Mouse (Mus musculus) B cell, adult 2 months (primary cell): ENCODE results near the gene Susd3.

ENCODE experiments used
- DNase-seq, 2 experiments: peaks; one replicate each; pipeline ENCODE4 v3.0.0; 2022

The Susd3 gene

DNA sequence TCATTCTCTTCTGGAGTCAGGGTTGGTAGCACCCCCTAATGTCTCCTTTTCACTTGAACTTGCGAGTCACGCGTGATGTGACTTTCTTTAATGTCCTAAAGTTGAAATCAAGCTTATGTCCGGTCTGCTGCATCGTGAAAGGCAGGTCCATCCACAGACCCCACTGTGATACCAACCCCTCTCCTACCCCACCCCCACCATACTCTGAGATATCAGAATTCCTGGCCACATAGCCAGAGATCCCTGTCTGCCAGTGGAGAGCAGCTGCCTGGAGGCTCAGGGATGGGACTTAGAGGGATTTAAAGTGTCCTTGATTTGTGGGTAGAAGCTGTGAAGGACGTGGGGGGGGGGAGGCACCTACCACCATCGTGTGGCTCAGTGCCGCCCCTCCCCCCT is at the start of gene Susd3:
Gene Susd3 (minus strand): TSS at position 240 of the 396 bp plus-strand sequence.
- no peak for DNase-seq

DNA sequence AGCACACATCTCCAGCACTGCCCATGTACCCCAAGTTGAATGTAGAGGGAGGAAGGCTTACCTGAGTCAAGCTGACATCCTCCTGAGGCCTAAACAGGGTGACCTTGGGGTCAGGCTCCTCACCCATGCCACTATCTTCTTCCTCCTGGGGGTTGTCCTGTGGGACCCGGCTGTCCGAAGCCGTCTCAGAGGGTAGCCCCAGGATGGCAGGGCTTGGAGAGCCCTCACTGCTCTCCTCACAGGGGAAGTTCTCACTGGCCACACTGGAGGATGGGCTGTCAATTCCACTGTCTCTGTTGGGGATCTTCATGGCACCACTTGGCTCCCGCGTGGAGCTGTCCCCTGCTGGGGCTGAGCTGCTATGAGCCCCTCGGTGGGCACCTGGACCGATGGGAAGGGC is 47.8 kb upstream of the Susd3 start:
- DNase-seq: no peak

DNA sequence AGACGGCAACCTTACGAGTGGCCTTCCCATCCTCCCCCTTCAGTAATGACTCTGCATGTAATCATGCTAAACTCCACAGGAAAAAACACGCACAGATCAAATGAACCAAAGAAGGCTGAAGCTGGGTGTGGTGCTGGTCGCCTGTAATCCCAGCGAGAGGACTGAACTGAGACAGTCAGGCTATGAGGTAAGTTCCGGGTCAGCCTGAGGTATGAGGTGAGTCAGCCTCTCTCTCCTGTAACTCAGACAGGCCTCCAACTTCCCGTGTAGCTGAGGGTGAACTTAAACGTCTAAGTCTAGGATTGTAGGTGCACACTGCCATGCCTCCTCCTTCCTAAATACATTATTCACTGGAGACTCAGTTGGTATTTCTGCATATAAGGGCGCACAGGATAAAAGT is 45.6 kb upstream of the Susd3 start:
- DNase-seq: no peak

DNA sequence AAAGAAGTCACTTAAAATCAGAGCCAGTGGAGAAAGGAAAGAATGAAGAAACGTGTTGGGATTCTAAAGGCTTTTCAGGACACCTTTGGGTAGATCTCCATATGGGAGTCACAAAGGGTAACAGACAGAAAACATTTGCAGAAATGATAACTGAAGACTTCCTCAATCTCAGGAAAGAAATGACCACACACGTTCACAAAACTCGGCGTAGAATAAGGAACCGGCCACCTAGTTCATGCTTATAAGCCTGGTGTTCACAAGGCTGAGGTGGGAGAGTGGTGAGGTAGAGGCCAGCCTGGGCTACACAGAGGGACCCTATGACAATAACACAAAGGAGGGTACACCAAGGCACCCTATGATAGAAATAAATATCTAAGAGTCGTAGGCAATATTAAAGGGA is 43.4 kb upstream of the Susd3 start:
- no peak for DNase-seq

DNA sequence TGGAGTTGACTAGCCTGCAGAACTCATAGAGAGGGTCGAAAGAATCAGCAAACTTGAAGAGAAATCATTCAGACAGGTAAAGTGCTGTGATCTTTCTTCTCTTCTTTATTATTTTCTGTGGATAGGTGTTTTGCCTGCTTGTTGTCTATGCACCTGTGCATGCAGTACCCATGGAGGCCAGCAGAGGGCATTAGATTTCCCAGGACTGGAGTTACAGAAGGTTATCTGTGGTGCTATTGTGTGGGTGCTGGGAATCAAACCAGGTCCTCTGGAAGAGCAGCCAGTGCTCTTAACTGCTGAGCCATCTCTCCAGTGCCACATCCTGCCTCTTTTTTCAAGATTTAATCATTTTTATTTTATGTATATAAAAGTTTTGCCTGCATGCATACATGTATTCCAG is 42.9 kb upstream of the Susd3 start:
- DNase-seq: peak; percentile 81 to 84

DNA sequence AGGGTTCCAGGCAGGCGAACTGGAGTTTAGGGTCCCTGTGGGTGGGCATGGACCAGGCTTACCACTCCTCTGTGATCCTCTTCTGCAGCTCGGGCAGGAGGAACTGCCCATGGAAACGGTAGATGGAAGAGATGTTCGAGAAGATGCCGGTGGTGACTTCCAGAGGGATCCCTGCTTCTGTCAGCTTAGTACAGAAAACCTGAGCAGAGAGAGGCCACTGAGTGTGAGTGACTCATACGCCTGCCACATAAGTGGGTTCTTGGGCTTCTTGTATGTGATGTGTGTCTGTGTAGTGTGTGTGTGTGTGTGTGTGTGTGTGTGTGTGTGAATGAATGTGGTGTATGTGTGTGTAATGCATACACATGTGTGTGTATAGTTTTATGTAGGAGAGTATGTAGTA is 38.7 kb upstream of the Susd3 start:
- no peak for DNase-seq

DNA sequence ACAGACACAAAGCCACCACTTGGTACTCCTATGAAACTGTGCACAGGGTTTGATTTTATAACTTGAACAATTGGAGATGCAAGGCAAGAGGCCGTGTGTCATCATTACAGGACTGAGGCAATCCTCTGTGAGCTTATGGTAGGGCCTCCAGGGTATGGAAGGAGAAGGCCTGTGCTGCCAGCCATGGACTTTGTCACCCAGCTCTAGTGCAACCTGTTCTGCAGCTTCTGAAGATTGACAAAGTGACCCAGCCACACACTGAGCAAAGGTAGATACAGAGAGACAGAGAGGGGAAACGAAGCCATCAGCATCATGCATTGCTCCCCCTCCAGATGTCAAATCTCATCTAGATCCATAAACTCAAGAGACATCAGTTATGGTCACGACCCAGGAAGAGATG is 38.2 kb upstream of the Susd3 start:
- DNase-seq: no peak

DNA sequence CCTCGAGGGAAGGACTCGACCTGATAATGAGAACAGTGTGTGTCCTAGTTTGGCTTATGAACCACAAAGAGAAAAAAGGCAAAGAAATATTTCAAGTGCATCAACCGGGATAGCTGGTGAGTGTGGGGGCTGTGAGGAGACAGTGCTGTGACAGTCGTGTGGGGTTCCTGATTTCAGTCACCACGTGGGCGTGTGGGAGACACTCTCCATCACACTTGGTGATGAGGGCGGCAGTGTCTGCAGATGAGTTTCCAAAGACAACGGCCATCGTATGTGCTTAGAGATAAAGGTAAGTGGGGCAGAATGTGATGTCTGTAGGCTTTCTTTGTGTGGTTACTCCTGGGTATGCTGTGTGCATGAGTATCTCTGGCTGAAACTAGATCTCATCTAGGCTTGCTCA is 35.2 kb upstream of the Susd3 start:
- no peak for DNase-seq

DNA sequence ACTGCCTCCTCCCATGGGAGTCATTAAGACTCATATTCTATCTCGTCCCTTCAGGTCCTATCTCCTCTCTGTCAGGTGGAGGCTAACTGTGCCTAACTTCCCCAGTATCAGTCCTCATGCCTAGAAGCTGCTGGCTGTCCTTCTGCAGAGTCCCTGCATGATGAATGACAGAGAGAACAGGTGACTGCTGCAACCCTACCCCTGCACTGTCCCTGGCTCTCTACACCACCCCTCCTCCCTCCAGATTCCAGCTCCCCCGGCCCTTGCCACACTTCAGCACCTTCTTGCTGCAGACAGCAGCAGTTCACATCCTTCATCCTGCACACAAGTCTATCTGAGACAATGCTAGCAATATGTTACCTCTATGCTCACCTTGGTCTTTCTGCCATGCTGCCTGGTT is 33.7 kb upstream of the Susd3 start:
- no peak for DNase-seq

DNA sequence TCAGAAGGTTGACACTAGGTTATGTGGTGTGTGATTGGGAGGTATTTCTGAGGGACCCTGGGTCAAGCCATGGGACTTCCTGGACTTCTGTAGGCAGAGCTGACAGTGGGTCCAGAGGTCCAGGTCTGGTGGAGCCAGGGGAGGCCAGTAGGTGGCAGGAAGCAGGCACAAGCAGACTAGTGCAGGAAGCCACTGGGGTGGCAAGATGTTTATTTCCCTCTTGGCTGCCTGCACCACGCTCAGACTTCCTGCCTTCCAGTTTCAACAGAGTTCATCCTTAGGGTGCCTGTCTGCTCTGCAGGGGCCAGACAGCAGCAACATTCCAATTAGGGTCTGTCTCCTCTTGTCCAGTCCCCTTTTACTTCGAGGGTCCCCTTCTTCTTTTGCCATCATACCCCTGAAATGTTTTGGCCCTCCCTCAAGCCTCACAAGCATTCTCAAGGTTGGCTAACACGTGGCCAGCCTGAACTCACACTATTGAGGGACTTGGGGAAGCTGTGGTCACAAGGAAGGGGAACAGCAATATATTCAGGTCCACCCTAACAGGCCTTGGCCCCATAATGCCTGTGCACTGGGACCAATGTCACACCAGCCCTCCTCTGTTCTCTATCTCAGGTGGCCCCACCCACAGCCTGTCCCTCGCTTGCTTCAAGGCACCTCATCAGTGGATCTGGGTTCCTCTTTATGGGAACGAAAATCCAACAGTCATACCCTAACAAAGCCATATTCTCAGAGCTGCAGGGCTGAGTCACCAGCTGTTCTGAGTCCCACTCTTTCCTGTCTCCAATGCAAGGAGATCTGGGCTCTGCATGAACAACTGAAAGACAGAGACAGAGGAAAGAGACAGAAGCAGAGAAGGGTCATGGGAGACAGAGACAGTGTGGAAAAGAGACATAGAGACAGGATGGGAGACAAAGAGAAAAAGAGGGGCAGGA is 23.6 kb upstream of the Susd3 start:
- peak; percentile 44 to 53 for DNase-seq

DNA sequence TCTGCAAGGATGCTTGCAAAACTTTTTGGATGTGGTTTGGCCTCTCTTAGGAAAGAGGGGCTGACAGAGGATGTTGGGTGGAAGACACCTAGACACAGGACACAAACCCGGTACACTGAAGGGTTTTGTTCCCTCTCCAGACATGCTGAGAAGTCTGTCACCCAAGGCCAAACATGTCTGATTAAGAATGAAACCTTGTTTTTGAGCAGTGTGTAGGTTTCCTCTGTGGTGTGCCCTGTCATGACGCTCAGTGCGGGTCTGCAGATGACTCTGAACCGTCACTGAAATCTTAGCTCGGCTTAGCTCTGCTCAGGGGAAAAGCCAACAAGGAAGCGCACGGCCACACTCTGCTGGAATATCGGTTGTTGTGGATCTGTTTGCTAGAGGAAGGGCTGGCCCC is 22.0 kb upstream of the Susd3 start:
- no peak for DNase-seq

DNA sequence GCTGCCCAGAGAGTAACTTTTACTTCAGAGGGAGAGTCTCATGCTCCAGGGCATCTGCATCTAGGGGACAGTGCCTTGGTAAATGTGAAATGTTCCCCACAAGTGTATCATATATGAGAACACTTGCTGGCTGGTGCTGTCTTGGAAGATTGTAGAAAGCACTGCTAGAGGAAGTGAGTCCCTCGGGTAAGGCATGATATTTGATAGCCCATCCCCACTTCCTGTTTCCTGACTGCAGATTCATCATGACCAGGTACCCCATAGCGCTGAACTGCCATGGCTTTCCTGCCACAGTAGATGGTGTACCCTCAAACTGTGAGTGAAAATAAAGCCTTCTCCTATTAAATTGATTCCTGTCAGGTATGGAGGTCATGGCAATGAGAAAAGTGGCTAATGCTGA is 19.1 kb upstream of the Susd3 start:
- DNase-seq: peak in 1 of 2 experiments; percentile 37

DNA sequence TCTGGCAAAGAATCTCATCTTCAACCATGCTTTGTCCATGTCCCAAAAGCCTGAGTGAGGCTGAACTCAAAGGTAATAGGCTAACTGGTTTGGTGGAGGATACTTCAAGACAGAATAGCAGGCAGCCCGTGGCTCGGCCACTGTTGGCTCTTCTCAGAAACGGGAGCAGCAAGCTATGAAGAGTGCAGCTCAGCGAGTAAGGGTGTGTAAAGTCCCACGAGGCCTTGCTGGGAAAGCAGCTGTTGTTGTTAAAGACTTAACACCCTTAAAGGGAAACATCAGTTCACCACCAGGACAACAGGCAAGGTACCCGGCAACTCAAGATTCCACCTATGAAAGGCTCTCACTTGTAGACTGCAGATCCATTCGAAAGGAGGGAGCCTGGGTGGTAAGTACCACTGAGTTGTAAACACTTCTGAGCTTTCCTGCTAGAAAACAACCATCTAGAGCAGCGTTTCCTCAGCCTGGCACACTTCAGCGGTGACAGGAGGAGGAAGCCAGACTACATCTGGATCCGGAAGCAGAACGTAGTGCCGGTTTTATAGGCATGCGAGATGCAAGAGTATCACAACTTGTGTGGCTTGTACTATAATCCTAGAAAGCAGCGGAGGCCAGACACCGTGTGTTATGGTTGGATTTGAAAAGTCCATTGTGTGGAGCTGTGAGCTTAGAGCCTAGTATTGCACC is 11.7 kb upstream of the Susd3 start:
- DNase-seq: peak in 1 of 2 experiments; percentile 39

DNA sequence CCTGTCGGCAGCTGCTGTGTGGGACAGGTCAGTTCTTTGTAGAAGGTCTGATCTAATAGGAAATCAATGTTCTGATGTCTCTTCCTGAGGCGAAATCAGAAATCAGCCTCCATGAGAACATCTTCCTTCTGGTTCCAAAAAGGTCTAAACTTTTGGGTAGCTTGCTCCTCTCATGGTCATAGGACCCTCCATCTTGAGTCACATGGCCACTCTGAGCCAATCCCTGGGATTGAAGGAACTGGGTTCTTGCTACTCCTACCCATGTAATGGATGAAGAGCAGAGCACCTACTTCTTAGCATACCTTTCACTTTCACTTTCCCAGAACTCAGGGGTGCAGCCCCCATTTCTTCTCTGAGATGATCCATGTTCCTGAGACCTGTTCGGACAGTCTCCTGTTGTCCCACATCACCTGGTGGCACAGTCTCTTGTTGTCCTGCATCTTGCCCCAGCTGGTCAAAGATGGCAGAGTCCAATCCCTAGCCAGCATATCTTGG is 9.4 kb upstream of the Susd3 start:
- no peak for DNase-seq

DNA sequence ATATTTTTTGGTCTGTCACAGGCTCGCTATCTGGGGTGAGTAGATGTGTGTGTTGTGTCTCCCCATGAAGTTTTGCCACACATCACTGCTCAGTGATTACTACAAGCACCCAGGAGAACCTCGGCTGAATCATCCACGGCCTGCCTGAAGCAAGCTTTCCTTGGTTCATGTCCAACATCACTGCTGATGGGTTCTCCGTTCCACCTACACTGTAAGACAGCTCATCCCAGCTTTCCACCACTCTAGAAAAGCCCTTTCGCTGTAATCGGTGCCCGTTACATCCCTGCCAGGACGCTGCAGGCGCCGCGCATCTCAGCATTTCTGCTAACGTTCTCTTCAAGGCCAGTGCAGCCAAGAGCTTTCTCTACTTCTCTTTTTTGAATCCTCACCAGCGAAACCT is 4.2 kb upstream of the Susd3 start:
- peak; percentile 42 to 46 for DNase-seq

DNA sequence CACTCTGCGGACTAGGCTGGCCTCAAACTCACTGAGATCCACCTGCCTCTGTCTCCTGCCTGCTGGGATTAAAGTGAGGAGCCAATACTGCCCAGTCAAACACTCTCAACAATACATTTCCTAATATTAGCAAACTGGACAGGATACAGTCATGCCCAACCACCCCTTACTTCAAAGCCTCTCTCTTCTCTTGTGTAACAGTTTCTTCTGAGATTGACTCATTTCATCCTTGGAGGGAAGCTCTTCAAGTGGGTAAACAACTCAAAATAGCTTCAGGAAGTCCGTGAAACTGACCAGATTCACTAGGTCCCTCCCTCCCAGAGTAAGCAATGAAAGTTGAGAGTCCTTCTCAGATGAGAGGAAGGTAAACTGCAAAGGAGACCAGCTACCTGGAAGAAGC is 3.6 kb upstream of the Susd3 start:
- DNase-seq: peak; percentile 32 to 37

DNA sequence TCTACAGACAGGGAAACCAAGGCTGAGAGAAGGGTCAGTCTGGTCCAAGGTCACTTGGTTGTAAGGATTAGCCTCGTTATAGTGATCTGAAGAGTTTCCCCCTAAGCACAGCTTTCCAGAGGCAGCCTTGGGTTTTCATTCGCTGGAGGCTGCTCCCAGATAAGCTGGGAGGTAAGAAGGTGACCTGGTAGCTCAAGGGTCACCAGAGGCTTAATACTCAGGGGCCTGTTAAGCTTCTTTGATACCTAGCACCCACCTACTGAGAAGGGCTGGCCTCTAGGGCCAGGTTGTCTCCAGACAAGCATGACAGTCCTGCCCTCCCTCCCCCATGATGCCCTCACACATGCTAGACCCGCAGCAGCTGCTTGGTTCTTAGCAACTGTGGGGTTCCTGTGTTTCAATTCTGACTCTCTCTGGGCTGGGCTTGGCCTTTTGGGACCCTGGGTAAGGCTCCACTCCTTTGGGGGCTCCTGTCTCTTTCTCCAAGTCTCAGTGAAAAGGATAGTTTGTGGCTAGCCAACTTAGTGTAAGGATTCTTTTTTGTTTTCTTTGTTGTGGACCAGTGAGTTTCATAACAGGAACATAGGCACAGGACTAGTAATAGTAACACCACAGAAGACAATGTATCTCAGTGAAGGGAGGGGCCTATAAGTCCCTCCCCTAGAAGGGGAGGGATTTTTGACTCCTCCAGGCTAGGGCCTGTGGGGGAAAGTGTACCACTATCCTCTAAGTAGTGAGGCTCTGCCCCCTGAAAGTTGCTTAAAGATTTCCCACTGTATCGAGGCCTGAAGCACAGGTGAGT is 2.4 kb upstream of the Susd3 start:
- DNase-seq: peak; percentile 76 to 77

DNA sequence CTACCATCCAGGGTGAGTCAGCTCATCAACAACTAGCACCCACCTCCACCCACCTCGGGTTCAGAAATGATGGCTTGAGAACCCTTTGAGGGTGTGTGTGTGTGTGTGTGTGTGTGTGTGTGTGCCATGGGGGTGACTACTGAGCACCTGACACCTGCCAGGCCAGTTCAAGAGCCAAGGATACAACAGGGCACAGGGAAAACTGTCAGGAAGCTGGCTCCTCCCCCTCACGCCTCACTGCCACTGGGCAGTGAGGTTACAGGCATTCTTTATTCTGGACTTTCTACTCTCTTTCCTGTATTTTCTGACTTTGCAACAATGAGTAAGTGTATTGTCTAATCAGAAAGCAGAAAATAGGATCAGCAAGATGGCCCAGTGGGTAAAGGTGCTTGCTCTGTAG is 1.1 kb upstream of the Susd3 start:
- DNase-seq: peak in 1 of 2 experiments; percentile 39

DNA sequence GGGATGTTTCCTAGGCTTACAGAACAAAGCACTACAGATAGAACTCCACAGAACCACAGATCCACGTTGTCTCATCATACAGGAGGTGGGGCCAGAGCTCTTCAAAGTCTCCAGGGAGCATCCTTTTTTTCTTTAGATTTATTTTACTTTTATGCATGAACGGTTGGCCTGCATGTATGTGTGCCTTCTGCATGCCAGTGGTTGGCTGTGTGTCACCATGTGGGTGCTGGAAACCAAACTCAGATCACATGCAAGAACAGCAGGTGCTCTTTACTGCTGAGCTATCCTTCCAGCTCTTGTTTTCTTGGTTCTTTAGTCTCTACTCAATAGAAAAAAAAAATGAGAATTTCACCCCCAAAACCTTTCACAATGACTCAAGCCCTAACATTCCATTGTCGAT is 417 bp upstream of the Susd3 start:
- peak; percentile 46 to 49 for DNase-seq

DNA sequence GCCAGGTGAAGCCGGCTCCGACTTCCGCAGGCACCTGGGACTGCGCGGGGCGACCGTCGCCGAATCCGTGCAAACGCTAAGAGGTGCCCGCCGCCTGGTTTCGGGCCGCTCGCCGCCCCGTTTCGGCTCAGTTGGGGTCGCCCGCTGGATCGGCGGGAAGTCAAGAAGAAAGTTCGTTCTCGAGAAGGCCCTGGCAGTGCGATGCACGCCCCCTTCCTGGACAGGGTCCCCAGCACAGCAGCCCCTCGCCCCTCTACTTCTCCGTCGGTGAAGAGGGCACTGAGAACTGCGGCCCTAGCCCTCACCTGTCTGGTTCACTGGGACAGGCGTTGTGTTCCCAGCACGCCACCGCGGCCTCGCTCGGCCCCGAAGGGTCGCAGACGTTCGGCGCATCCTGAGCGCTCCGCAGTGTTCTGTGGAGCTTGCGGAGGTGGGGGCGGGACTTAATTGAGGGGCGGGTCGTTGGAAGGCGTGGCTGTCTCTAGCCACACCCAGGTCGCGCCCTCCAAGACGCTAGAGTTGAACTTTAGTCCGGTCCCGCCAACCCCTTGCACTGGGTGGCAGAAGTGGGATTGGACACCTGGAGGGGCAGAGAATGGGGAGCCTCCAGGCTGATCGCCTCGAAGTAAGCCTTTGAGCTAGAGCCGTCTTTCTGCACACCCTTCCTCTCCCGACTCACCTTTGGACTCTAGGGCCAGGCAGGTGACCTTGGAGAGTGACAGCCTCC is 603 bp downstream of the Susd3 start:
- peak; percentile 78 to 79 for DNase-seq

DNA sequence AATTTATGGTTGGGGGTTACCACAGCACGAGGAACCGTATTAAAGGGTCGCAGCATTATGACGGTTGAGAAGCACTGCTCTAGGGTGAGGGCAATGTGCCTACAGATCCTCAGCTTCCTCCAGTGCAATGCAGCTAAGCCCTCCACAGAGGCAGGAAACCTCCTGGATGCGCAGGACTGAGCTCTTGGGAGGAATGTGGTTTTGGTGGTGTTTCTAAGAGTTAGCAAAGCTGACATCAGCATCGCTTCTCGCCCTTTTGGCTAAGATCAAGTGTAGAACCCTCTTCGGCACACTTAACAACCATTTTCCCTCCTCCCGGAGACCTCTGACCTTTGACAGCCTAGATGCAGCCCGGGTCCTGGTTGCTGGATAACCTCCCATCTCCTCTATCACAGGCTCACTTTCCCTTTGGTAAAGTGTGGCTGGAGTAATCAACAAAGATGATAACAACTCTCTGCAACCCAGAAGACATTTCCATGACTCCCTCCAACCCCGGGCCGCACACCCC is 1.2 kb downstream of the Susd3 start:
- no peak for DNase-seq

DNA sequence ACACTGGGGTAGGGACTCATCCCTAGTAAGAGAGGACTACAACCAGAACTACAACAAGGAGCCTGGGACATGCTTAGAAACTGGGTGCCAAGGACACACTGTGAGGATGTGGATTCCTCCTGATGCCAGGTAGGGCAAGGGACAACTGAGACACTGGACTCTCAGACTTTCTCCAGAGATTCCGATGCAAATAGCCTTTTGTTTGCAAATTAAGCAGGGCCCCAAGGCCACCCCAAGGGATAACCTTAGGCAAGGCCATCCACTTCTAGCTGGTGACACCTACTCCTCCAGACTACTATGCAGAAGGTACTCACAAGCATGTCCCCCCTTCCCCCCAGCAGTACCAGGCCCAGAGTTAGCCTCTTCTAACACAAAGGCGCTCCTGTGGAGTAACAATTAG is 1.9 kb downstream of the Susd3 start:
- no peak for DNase-seq
